Mouse (Mus musculus): ENCODE data around the gene Emilin1. TPM values are rescaled to one million over a fixed set of nuclear protein-coding genes. Genes with fewer than 3 reads are reported as not detected.

Emilin1 gene
- total RNA-seq, 1 experiment from 2014 or later, result 31.9 TPM

DNA sequence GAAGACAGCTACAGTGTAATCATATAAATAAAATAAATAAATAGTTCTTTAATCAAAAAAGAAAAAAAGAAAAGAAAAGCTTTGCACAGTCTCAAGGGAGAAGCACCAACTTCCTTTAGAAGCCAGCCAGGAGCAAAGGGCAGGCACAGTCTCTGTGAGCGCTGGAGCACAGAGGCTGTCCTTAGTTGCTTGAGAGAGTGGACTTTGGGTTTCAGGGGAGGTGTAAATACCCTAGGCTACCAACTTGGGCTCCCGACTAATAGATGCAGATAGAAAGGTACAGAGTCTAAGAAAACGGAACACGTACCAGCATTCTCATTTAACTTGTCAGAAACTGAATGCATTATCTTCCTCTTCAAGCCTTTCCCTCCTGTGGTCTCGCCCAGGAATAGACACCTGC is 35.4 kb downstream of the Emilin1 start:
- no peak for ATAC-seq (replicated peaks in 1 of 2; ENCODE audit: insufficient read depth in 1 of 2, low FRiP score in 2 of 2, low TSS enrichment in 1 of 2, low read depth in 1 of 2, poor library complexity in 2 of 2, severe bottlenecking in 2 of 2)

- peak; percentile 88 to 90 for ATAC-seq (replicated peaks in 1 of 2; ENCODE audit: insufficient read depth in 1 of 2, low FRiP score in 2 of 2, low TSS enrichment in 1 of 2, low read depth in 1 of 2, poor library complexity in 2 of 2, severe bottlenecking in 2 of 2)
These were observed 36.6 kb downstream of the Emilin1 start for GRCm38 (mm10) chr5:30949654-30950326.

- ATAC-seq (replicated peaks in 1 of 2; ENCODE audit: insufficient read depth in 1 of 2, low FRiP score in 2 of 2, low TSS enrichment in 1 of 2, low read depth in 1 of 2, poor library complexity in 2 of 2, severe bottlenecking in 2 of 2), result no peak
These were observed 37.2 kb downstream of the Emilin1 start for GRCm38 (mm10) chr5:30950451-30950850.

- no peak for ATAC-seq (replicated peaks in 1 of 2; ENCODE audit: insufficient read depth in 1 of 2, low FRiP score in 2 of 2, low TSS enrichment in 1 of 2, low read depth in 1 of 2, poor library complexity in 2 of 2, severe bottlenecking in 2 of 2)
These were observed 37.7 kb downstream of the Emilin1 start for GRCm38 (mm10) chr5:30950922-30951321.

- ATAC-seq (replicated peaks in 1 of 2; ENCODE audit: insufficient read depth in 1 of 2, low FRiP score in 2 of 2, low TSS enrichment in 1 of 2, low read depth in 1 of 2, poor library complexity in 2 of 2, severe bottlenecking in 2 of 2), result no peak
These were observed 38.5 kb downstream of the Emilin1 start for GRCm38 (mm10) chr5:30951706-30952105.

- no peak for ATAC-seq (replicated peaks in 1 of 2; ENCODE audit: insufficient read depth in 1 of 2, low FRiP score in 2 of 2, low TSS enrichment in 1 of 2, low read depth in 1 of 2, poor library complexity in 2 of 2, severe bottlenecking in 2 of 2)
These were observed 39.3 kb downstream of the Emilin1 start for GRCm38 (mm10) chr5:30952551-30952950.

GRCm38 (mm10) chr5:30954065-30954464 is 40.9 kb downstream of the Emilin1 start:
- no peak for ATAC-seq (replicated peaks in 1 of 2; ENCODE audit: insufficient read depth in 1 of 2, low FRiP score in 2 of 2, low TSS enrichment in 1 of 2, low read depth in 1 of 2, poor library complexity in 2 of 2, severe bottlenecking in 2 of 2)

DNA sequence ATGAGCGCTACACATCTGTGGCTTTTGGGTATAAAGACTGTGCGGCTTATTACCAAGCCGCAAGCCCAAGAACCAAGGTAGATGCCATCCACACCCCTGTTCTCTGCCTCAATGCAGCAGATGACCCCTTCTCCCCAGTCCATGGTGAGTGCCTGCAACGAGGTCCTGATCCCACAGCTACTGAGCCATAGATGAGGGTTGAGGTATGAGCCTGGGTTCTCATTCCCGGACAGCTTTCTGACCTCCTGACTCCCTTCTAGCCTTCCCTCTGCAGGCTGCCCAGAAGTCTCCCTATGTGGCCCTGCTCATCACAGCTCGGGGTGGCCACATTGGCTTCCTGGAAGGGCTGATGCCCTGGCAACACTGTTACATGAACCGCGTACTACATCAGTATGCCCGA is 41.4 kb downstream of the Emilin1 start:
- no peak for ATAC-seq (replicated peaks in 1 of 2; ENCODE audit: insufficient read depth in 1 of 2, low FRiP score in 2 of 2, low TSS enrichment in 1 of 2, low read depth in 1 of 2, poor library complexity in 2 of 2, severe bottlenecking in 2 of 2)

DNA sequence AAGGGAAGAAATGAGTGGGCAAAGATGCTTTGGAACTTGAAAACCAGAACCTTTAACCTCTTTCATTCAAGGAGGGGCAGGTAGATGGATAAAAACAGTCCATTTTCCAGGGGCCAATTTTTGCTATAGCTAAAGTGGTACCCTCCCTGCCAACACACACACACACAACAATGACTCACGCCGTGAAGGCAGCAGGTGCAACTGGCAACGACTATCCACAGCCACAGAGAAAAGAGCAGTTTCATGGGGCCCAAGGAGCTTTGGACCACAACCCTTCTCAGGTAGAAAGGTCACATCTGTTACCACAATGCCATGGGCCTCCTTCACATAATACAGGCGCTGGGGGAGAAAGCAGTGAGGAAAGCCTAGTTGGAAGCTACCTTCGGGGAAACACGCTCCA is 42.5 kb downstream of the Emilin1 start:
- no peak for ATAC-seq (replicated peaks in 1 of 2; ENCODE audit: insufficient read depth in 1 of 2, low FRiP score in 2 of 2, low TSS enrichment in 1 of 2, low read depth in 1 of 2, poor library complexity in 2 of 2, severe bottlenecking in 2 of 2)

DNA sequence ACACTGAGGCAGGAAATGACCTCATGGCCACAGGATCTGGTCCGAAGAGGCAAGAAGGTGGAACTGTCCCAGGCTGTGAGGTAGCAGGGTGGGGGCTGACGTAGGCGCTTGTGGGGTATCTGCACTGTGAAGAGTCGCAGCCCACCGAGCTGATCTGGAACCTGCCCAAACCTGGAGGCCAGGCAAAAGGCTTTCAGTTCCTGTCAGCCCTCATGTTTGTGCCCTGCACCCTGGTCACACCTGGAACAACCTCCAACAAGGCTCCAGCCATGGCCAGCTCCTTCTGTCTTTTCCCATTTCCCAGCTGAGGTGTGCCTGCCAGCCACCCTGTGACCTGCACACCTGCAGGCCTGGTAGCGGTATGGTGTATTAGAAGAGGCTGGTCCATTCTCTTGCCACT is 44.7 kb downstream of the Emilin1 start:
- ATAC-seq (replicated peaks in 1 of 2; ENCODE audit: insufficient read depth in 1 of 2, low FRiP score in 2 of 2, low TSS enrichment in 1 of 2, low read depth in 1 of 2, poor library complexity in 2 of 2, severe bottlenecking in 2 of 2), result no peak

- ATAC-seq (replicated peaks in 1 of 2; ENCODE audit: insufficient read depth in 1 of 2, low FRiP score in 2 of 2, low TSS enrichment in 1 of 2, low read depth in 1 of 2, poor library complexity in 2 of 2, severe bottlenecking in 2 of 2), result no peak
These were observed 46.1 kb downstream of the Emilin1 start for GRCm38 (mm10) chr5:30959198-30959854.

GRCm38 (mm10) chr5:30959966-30960501 is 46.8 kb downstream of the Emilin1 start, which contains the start of gene Preb:
Preb (minus strand) TSS chr5:30960361.
- ATAC-seq (replicated peaks in 1 of 2; ENCODE audit: insufficient read depth in 1 of 2, low FRiP score in 2 of 2, low TSS enrichment in 1 of 2, low read depth in 1 of 2, poor library complexity in 2 of 2, severe bottlenecking in 2 of 2), result peak; percentile 78 to 82

DNA sequence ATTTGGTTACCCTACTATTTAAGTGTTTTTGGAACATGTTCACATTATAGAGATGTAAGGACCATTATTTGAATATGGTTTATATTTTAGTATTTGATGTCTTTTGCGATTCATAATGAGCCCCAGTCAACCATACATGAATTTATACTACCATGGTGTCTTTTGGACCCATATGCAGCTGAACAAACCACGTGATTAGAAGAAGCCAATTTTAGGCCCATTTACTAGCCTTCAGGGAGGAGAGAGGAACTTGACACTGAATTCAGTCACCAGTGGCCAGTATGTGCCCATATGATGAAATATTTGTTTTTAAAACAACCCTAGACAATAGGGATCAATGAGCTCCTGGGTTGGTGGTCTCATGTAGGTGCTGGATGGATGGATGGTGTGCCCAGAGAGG is 47.6 kb downstream of the Emilin1 start:
- ATAC-seq (replicated peaks in 1 of 2; ENCODE audit: insufficient read depth in 1 of 2, low FRiP score in 2 of 2, low TSS enrichment in 1 of 2, low read depth in 1 of 2, poor library complexity in 2 of 2, severe bottlenecking in 2 of 2), result no peak

DNA sequence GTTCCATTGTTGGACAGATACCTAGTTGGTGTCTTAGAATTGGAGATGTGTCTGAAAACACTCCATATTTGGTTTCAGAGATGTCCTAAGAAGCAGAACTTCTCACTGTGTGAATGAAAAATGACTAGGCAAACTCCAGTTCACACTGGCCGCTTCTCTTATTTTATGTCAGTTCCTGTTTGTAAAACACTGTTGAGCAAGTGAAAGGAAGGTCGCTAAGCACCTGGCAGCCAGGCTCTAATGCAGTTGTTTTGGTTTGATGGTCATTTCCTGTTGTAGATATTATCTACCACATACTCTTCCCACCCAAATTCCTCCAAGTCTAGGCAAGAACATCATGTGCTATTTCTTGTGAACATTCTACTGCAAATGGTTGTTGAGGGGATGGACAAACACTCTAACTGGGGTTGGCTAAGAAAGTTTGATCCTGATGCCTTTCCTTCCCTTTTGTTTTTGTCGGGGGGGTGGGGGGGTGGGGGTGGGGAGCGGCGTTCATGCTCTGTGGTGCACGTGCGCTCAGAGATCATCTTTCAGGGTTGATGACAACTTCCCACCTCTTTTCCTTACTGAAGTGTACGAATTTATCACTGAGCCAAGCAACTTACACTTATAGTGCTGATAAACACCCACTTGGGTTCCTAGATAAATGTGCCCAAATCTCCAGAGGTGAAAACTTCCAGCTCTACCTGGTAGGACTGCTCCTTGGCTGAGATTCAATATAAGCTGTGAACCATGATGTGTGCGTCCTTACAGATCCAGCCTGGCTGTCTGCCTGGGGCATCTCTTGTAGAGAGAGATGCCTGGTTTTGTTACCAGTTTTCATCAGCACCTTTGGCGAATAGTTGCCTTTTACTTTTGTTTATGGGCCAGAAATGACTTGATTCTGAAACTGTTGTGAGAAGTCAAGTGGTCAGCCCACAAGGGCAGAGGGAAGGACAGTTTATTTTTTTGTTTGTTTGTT is 48.6 kb downstream of the Emilin1 start:
- ATAC-seq (replicated peaks in 1 of 2; ENCODE audit: insufficient read depth in 1 of 2, low FRiP score in 2 of 2, low TSS enrichment in 1 of 2, low read depth in 1 of 2, poor library complexity in 2 of 2, severe bottlenecking in 2 of 2), result peak; percentile 70 to 81

DNA sequence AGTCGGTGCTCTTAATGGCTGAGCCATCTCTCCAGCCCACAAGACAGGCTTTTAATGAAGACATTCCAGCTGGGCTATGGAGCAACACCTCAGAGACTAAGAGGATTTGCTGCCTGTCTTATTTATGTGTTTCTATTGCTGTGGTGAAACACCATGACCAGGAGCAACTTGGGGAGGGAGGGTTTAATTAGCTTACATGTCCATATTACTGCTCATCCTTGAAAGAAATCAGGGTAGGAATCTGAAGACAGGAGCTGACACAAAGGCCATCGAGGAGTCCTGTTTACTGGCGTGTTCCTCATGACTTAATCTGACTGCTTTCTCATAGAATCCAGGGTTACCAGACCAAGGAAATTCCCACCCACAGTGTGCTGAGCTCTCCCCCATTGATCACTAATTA is 50.7 kb downstream of the Emilin1 start:
- no peak for ATAC-seq (replicated peaks in 1 of 2; ENCODE audit: insufficient read depth in 1 of 2, low FRiP score in 2 of 2, low TSS enrichment in 1 of 2, low read depth in 1 of 2, poor library complexity in 2 of 2, severe bottlenecking in 2 of 2)

- no peak for ATAC-seq (replicated peaks in 1 of 2; ENCODE audit: insufficient read depth in 1 of 2, low FRiP score in 2 of 2, low TSS enrichment in 1 of 2, low read depth in 1 of 2, poor library complexity in 2 of 2, severe bottlenecking in 2 of 2)
These were observed 53.0 kb downstream of the Emilin1 start for GRCm38 (mm10) chr5:30966189-30966588.

DNA sequence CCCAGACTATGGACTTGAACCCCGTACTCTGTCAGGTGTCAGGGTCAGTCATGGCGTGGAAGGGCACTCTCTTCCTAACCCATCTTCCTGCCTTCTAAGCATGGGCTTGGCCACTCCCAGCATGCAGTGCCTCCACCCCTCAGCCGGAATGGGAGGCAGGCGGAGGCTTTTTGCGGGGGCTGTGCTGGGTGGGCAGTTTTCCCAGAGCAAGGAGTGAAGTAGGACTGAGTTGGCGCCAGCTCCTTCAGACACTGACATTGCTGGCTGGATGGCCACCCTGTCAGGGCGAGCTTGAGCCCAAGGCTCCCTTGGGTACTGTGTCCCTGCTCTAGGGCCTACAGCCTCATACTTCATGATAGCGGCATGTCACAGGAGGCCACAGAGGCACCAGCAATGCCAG is 55.2 kb downstream of the Emilin1 start, which contains the start of gene Tcf23:
TSS of gene Tcf23 (plus strand) at position 247 of the 400 bp plus-strand sequence.
- no peak for ATAC-seq (replicated peaks in 1 of 2; ENCODE audit: insufficient read depth in 1 of 2, low FRiP score in 2 of 2, low TSS enrichment in 1 of 2, low read depth in 1 of 2, poor library complexity in 2 of 2, severe bottlenecking in 2 of 2)

GRCm38 (mm10) chr5:30969440-30969839 is 56.2 kb downstream of the Emilin1 start:
- no peak for ATAC-seq (replicated peaks in 1 of 2; ENCODE audit: insufficient read depth in 1 of 2, low FRiP score in 2 of 2, low TSS enrichment in 1 of 2, low read depth in 1 of 2, poor library complexity in 2 of 2, severe bottlenecking in 2 of 2)

Measured in hematopoietic stem cell, adult 5-6 weeks (primary cell).